Mouse (Mus musculus) midbrain, embryonic 13.5 days (tissue): ENCODE measurements around the gene Mrpl38. TPM values are rescaled to one million over a fixed set of nuclear protein-coding genes. Genes with fewer than 3 reads are reported as not detected.
"Not testable (repeated sequence)": the region's sequence is repeated elsewhere in the genome, so short reads cannot be mapped to it uniquely, and the experiment has no call there.

Experiments used
- ATAC-seq: fragments of 200-750 bp; cut with Nextera tagmentation; 2 replicates; pipeline ENCODE4 v1.8.0; 2017; ENCODE audit warnings: mild to moderate bottlenecking, moderate TSS enrichment, moderate library complexity
- H3K27ac ChIP-seq: fragments of 300-500 bp; sonication (generic); 2 replicates; pipeline ENCODE4 v1.5.1; 2015; ENCODE audit warnings: inconsistent platforms, mild to moderate bottlenecking, moderate library complexity
- H3K27me3 ChIP-seq: fragments of 300-500 bp; sonication (generic); 2 replicates; pipeline ENCODE4 v1.6.1; 2015; ENCODE audit warnings: mild to moderate bottlenecking, inconsistent platforms
- H3K36me3 ChIP-seq: fragments of 300-500 bp; sonication (generic); 2 replicates; pipeline ENCODE4 v1.6.1; 2015; ENCODE audit warnings: mild to moderate bottlenecking, inconsistent platforms
- H3K4me1 ChIP-seq: fragments of 300-500 bp; sonication (generic); replicated peaks from 2 replicates; pipeline ENCODE4 v1.6.1; 2015; ENCODE audit warnings: inconsistent platforms
- H3K4me2 ChIP-seq: fragments of 300-500 bp; sonication (generic); replicated peaks from 2 replicates; pipeline ENCODE4 v1.6.1; 2015; ENCODE audit warnings: moderate library complexity, mild to moderate bottlenecking, inconsistent platforms
- H3K4me3 ChIP-seq: fragments of 300-500 bp; sonication (generic); replicated peaks from 2 replicates; pipeline ENCODE4 v1.5.1; 2015; ENCODE audit warnings: mild to moderate bottlenecking, inconsistent platforms
- H3K9ac ChIP-seq: fragments of 300-500 bp; sonication (generic); replicated peaks from 2 replicates; pipeline ENCODE4 v1.6.1; 2015; ENCODE audit warnings: mild to moderate bottlenecking, inconsistent platforms
- H3K9me3 ChIP-seq: fragments of 300-500 bp; sonication (generic); 2 replicates; pipeline ENCODE4 v1.6.1; 2016; ENCODE audit warnings: mild to moderate bottlenecking, inconsistent platforms
- WGBS: fragments of 180-500 bp; shearing (Covaris S2); methylation state at CpG from one replicate; pipeline ENCODE4 v1.1.7; 2015; 5-methylcytosine and 5-hydroxymethylcytosine counted together
- polyA plus RNA-seq: library from polyadenylated mRNA; unstranded; fragments of >200 nt; fragmentation: Nextera tagmentation; extraction: Ambion mirVana; gene quantifications from 2 replicates; pipeline ENCODE4 v1.2.1, GENCODE M21; 2015

Mrpl38 gene
- polyA plus RNA-seq, 1 experiment from 2014 or later: 78.3 TPM

GRCm38 (mm10) chr11:116096213-116097108 is 42.2 kb downstream of the Mrpl38 start:
- Histone ChIP-seq H3K27me3 (no peaks in the 10 kb centered on the region), H3K36me3 (no peaks in the 10 kb centered on the region), H3K4me1 (no peaks in the 10 kb centered on the region), H3K4me2 (no peak overlapping the region), H3K9me3 (no peaks in the 10 kb centered on the region), H3K27ac (no peak overlapping the region), H3K9ac (no peak overlapping the region), H3K4me3 (no peak overlapping the region)
- ATAC-seq: no peak
- WGBS: 90% methylated on average over 5 of the region's 5 CpGs

GRCm38 (mm10) chr11:116095573-116095972 is 43.1 kb downstream of the Mrpl38 start:
- ATAC-seq: no peak
- Histone ChIP-seq H3K4me2 (no peak overlapping the region), H3K4me3 (no peak overlapping the region), H3K9ac (no peak overlapping the region), H3K36me3 (no peaks in the 10 kb centered on the region), H3K4me1 (no peaks in the 10 kb centered on the region), H3K27ac (no peak overlapping the region), H3K9me3 (no peaks in the 10 kb centered on the region), H3K27me3 (no peaks in the 10 kb centered on the region)
- 88% methylated on average over 3 of the region's 3 CpGs for WGBS

- WGBS: 73% methylated on average over 16 of the region's 16 CpGs
- Histone ChIP-seq H3K27ac (no peak overlapping the region), H3K9me3 (no peaks in the 10 kb centered on the region), H3K27me3 (no peaks in the 10 kb centered on the region), H3K9ac (no peak overlapping the region), H3K4me1 (no peaks in the 10 kb centered on the region), H3K4me3 (no peak overlapping the region), H3K36me3 (no peaks in the 10 kb centered on the region), H3K4me2 (no peak overlapping the region)
- no peak for ATAC-seq
These were observed 44.7 kb downstream of the Mrpl38 start for GRCm38 (mm10) chr11:116093771-116094565.

- not testable (repeated sequence) for H3K27me3 ChIP-seq, H3K9ac ChIP-seq, H3K27ac ChIP-seq, ATAC-seq, H3K4me2 ChIP-seq, H3K4me1 ChIP-seq, H3K36me3 ChIP-seq, H3K9me3 ChIP-seq, H3K4me3 ChIP-seq
- WGBS: 92% methylated on average over 6 of the region's 6 CpGs
These were observed 45.7 kb downstream of the Mrpl38 start for GRCm38 (mm10) chr11:116092959-116093358.

GRCm38 (mm10) chr11:116091591-116091990 is 47.1 kb downstream of the Mrpl38 start:
- H3K9ac ChIP-seq: no peak overlapping the region

GRCm38 (mm10) chr11:116089545-116089944 is 49.1 kb downstream of the Mrpl38 start:
- no peak overlapping the region for H3K4me2 ChIP-seq
- H3K9ac ChIP-seq: no peak overlapping the region
- no peaks in the 10 kb centered on the region for H3K9me3 ChIP-seq
- no peak overlapping the region for H3K27ac ChIP-seq
- H3K27me3 ChIP-seq: no peaks in the 10 kb centered on the region
- WGBS: 89% methylated on average over 6 of the region's 6 CpGs
- ATAC-seq: no peak
- H3K4me1 ChIP-seq: peaks cover 18% of the 10 kb centered on the region
- no peaks in the 10 kb centered on the region for H3K36me3 ChIP-seq
- H3K4me3 ChIP-seq: no peak overlapping the region

More at GRCm38 (mm10) chr11:116091591-116091990, 47.1 kb downstream of the Mrpl38 start:
- ATAC-seq: no peak
- 90% methylated on average over 6 of the region's 6 CpGs for WGBS
- Histone ChIP-seq H3K4me2 (no peak overlapping the region), H3K36me3 (no peaks in the 10 kb centered on the region), H3K4me1 (peaks cover 5% of the 10 kb centered on the region), H3K4me3 (no peak overlapping the region), H3K27ac (no peak overlapping the region), H3K27me3 (no peaks in the 10 kb centered on the region), H3K9me3 (no peaks in the 10 kb centered on the region)

- Histone ChIP-seq H3K36me3 (peaks cover 5% of the 10 kb centered on the region), H3K4me2 (no peak overlapping the region), H3K9ac (no peak overlapping the region), H3K4me1 (peaks cover 18% of the 10 kb centered on the region), H3K27me3 (no peaks in the 10 kb centered on the region), H3K27ac (no peak overlapping the region), H3K4me3 (no peak overlapping the region), H3K9me3 (no peaks in the 10 kb centered on the region)
- ATAC-seq: no peak
- WGBS: 88% methylated on average over 11 of the region's 11 CpGs
These were observed 49.8 kb downstream of the Mrpl38 start for GRCm38 (mm10) chr11:116088741-116089394.

GRCm38 (mm10) chr11:116088188-116088587 is 50.5 kb downstream of the Mrpl38 start:
- Histone ChIP-seq H3K27ac (no peak overlapping the region), H3K9ac (no peak overlapping the region), H3K27me3 (no peaks in the 10 kb centered on the region), H3K9me3 (no peaks in the 10 kb centered on the region), H3K4me2 (peak overlapping the region; percentile 56; the same call in 1 of the 2 replicates), H3K4me3 (no peak overlapping the region), H3K36me3 (peaks cover 11% of the 10 kb centered on the region), H3K4me1 (peaks cover 18% of the 10 kb centered on the region)
- ATAC-seq: no peak
- WGBS: 91% methylated on average over 8 of the region's 8 CpGs

GRCm38 (mm10) chr11:116087194-116088130 is 51.2 kb downstream of the Mrpl38 start:
- Histone ChIP-seq H3K27me3 (no peaks in the 10 kb centered on the region), H3K9me3 (no peaks in the 10 kb centered on the region), H3K27ac (peak overlapping the region; percentile 57), H3K36me3 (peaks cover 17% of the 10 kb centered on the region), H3K4me2 (peak overlapping the region; percentile 56), H3K4me1 (peaks cover 18% of the 10 kb centered on the region), H3K4me3 (peak overlapping the region; percentile 49), H3K9ac (peak overlapping the region; percentile 4; the same call in 1 of the 2 replicates)
- WGBS: 4% methylated on average over 31 of the region's 31 CpGs
- peak; percentile 79 for ATAC-seq

- ATAC-seq: peak; percentile 98
- 6% methylated on average over 38 of the region's 43 CpGs for WGBS
- H3K4me1 ChIP-seq: peaks cover 18% of the 10 kb centered on the region
These were observed 52.1 kb downstream of the Mrpl38 start, which contains the start of gene Wbp2 for GRCm38 (mm10) chr11:116086258-116087193. TSS of gene Wbp2 (minus strand) at chr11:116086995.

More at GRCm38 (mm10) chr11:116086258-116087193, 52.1 kb downstream of the Mrpl38 start, which contains the start of gene Wbp2:
- no peaks in the 10 kb centered on the region for H3K27me3 ChIP-seq
- peak within 1 kb of the TSS; percentile 64 for H3K4me2 ChIP-seq
- peak within 1 kb of the TSS; percentile 49 for H3K4me3 ChIP-seq
- H3K27ac ChIP-seq: peak within 1 kb of the TSS; percentile 67
- no peaks in the 10 kb centered on the region for H3K9me3 ChIP-seq
- peak within 1 kb of the TSS; percentile 59 for H3K9ac ChIP-seq
- H3K36me3 ChIP-seq: peaks cover 26% of the 10 kb centered on the region
